Mouse (Mus musculus): ENCODE data around the gene Gprc5b.

Gprc5b gene

GRCm38 (mm10) chr7:118989275-118989856 lies 5.6 kb downstream of the Gprc5b start:
- DNase-seq (ENCODE audit: low spot score): no peak

GRCm38 (mm10) chr7:118986369-118986768 lies 8.6 kb downstream of the Gprc5b start:
- no peak for DNase-seq (ENCODE audit: low spot score)

DNA sequence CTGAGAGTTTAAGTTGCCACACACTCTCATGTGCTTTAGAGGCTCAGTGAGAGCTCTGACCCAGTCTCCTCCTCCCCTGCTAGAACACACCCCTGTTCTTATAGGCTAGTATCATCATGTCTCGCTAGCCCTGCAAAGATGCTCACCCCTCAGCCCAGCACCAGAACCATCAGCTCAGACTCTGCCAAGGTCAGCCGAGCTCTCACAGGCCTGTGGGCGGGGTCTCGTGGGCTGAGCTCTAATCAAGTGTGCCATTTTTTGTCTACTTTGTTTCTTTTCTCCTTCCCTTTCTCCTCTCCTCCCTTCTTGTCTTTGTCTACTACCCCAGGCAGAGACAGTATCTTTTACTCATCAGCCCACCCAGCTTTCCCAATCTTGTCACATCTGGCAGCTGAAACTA lies 9.2 kb downstream of the Gprc5b start:
- no peak for DNase-seq (ENCODE audit: low spot score)

DNA sequence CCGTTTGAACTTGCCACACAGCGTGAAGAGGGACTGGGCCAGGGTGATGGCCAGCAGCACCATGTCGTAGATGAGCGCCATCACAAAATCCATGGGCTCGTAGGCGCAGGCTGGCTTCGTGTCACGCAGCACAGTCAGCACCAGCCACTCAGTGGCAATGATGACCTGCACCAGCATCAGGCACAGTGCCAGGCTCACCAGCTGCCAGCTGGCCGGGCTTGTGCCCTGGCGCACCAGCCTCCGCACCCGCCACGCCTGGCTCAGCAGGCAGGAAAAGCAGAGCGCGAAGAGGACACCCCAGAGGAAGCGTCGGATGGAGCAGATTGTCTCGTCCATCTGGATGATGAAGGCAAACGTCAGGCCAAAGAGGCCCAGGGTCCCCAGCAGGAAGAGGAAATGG lies 11.1 kb downstream of the Gprc5b start:
- DNase-seq (ENCODE audit: low spot score): no peak

- DNase-seq (ENCODE audit: low spot score): no peak
These were observed 12.4 kb downstream of the Gprc5b start for GRCm38 (mm10) chr7:118982586-118982985.

DNA sequence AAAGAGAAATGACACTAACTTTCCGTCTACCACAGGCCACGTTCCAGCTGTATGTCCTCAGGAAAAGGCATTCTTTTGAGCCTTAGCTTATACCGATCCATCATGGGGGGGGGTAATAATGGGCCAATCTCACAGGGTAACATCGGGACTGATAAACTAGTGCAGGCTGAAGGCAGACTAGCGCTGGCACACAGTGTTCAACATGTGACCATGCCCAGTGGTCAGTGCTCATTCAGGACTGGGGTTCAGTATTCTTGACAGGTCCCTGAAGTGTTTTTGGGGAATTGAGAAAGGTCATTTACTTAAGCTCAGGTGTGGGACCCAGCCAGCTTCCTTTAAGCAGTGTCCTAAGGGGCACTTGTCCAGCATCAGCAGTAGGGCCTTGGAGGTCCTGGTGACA lies 13.2 kb downstream of the Gprc5b start:
- DNase-seq (ENCODE audit: low spot score): no peak

GRCm38 (mm10) chr7:118981346-118981745 lies 13.7 kb downstream of the Gprc5b start:
- no peak for DNase-seq (ENCODE audit: low spot score)

DNA sequence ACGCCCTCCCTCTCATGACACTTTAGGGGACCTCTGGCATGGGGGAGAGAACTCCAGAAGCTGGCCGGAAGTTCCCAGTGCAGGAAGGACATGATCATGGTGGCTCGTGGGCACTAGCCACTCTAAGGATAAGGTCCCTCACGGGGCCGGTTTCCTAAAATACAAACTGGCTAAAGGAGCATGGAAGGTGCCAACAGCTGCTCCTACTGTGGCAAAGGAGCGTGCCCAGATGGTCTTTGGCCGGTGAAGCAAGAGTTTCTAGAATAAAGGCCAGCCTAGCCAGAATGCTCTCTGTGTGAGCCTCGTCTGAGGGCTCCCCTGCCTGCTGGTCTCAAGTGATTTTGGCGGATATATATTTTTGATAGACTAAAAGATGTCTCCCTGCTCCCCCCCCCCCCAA lies 15.3 kb downstream of the Gprc5b start:
- no peak for DNase-seq (ENCODE audit: low spot score)

- DNase-seq (ENCODE audit: low spot score): no peak
These were observed 15.9 kb downstream of the Gprc5b start for GRCm38 (mm10) chr7:118979121-118979520.

DNA sequence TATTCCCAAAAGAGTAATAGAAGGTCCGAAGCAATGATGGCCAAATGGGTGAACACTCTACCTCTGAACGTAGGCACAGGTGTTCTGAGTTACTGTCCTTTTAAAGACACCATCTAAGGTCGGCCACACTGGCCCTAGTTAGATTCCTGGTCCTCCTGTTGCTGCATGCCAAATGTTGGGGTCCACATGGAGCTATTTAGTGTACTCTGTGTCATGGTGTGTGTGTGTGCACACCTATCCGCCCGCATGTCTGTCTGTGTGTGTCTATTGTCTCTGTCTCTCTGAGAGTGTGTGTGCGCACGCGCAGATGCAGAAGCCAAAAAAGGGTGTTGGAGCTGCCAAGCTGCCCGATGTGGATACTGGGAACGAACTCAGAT lies 17.9 kb downstream of the Gprc5b start:
- no peak for DNase-seq (ENCODE audit: low spot score)

DNA sequence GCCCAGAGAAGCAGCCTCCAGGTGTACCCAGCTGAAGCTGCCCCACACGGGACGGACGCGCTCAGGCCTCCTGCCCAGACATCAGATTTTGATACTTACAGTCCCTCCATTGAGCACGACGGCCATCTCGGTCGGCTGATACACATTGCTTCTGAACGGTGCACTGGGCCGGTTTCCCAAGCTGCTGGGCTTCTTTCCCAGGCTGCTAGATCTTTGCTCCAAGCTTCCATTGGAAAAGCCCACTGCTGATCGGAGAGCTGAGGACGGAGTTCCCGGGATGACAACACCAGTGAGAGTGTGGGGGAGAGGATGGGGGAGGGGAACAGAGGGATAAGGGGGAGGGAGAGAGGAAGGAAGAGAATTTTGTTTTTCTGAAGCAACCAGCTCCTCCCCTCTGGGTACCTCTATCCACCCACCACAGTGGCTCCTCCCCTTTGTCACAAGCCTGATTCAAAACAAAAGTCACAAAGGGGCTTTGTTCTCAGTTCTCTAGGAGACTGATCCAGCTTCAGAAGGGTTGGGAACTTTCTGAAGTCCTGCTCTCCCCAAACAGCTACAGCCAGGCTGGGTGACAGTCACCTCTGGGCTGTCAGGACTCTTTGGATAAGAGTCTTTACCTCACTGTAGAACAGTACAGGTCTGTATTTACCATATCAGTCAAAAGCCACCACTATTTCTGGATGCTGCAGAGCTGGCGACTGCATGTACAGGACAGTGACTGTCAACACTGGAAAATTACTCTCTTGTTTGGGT lies 18.4 kb downstream of the Gprc5b start:
- peak; percentile 30 for DNase-seq (ENCODE audit: low spot score)

- no peak for DNase-seq (ENCODE audit: low spot score)
These were observed 19.2 kb downstream of the Gprc5b start for GRCm38 (mm10) chr7:118975837-118976236.

GRCm38 (mm10) chr7:118973377-118973776 lies 21.6 kb downstream of the Gprc5b start:
- DNase-seq (ENCODE audit: low spot score): no peak

DNA sequence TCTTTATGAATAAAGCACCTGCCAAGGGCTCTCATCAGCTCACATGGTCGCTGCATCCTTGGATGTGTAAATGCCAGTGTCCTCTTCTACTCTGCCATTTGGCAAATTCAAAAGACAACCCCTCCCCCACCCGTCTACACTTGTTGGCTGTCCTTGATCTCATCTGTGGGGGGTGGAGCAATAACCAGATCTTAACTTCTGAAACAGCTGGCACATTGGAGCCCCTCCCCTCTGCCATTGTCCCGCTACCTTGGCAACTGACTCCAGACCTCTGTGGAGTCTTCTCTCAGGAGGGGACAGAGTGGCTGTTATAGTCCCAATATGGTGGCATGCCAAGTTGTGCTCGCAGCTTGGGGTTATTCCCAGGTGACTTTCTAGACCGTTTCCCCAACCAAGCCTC lies 22.7 kb downstream of the Gprc5b start:
- no peak for DNase-seq (ENCODE audit: low spot score)

GRCm38 (mm10) chr7:118971499-118971898 lies 23.5 kb downstream of the Gprc5b start:
- no peak for DNase-seq (ENCODE audit: low spot score)

- DNase-seq (ENCODE audit: low spot score): no peak
These were observed 26.1 kb downstream of the Gprc5b start for GRCm38 (mm10) chr7:118968870-118969269.

GRCm38 (mm10) chr7:118965198-118965597 lies 29.8 kb downstream of the Gprc5b start:
- no peak for DNase-seq (ENCODE audit: low spot score)

DNA sequence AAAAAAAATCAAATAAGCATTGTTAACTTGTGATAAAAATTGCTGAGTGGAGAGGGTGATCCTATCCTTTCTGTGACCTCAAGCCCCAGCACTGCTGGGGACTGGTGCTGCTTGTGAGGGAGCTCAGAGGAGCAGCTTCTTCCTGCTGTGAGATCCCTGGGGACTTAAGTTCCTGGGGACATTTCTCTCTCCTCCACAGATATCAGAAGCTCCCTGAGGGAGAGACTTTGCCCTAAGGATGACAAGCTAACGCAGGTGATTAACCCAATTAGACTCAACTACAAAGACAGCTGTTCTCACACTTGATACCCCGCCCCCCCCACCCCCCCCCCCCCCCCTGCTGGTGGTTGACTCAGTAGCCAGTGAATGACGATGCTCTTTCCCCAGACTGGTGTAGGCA lies 30.2 kb downstream of the Gprc5b start:
- DNase-seq (ENCODE audit: low spot score): no peak

DNA sequence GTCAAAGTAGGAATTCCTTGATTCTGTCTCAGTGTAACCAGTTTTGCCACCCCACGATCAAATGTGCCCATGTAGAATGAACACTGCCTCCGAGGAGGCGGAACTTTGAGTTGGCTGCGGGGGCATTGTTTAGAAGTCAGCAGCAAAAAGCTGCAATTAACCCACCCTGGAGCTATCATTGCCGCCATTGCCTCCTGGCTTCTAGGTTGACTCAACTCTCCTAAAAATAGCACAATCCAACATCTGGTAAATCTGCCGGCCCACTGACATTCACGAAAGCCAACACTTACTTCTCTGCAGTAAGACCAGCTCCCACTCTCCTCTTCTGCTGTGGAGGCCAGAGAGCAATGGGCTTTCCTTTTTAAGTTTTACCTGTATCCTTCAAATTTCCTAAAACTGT lies 35.8 kb downstream of the Gprc5b start:
- DNase-seq (ENCODE audit: low spot score): no peak

DNA sequence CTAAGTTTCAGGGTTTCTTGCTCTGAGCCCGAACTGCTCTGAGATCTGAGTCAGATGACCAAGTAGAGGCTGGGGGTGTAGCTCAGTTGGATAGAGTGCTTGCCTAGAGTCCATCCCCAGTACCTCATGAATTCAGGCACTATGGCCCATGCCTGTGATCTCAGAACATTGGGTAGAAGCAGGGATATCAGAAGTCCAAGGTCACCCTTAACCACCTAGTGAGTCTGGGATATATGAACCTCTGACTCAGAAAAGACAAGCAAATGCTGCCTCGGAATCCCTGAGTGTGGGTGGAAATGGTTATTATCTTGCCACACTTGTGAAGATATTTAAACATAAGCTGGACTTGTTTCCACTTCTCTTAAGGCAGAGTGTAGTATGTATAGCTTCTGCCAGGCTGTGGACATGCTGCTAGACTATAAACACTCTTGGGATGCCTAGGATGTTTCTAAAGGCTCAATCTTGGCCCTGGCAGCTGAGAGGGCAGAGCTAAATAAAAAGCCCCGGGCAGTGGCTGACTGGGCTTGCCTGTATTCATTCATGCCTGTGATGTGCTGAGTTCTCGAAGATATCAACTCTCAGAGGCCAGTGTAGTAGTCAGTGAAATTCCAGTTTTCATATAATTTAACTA lies 38.3 kb downstream of the Gprc5b start:
- DNase-seq (ENCODE audit: low spot score): no peak

DNA sequence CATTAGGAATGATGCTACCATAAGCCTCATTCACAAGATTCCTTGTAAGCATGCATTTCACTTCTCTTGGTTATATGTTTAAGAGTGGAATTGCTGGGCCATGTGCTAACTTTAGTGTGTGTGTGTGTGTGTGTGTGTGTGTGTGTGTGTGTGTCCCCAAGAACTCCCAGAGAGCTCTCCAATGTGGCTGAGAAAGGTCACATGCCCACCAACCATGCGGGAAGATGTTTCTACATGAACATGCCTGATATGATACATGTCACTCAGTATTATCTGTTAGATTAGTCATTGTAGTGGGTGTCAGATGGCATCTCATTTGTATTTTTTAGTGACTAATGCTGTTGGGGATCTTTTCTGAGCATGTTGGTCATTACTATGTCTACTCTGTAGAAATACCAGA lies 40.0 kb downstream of the Gprc5b start:
- DNase-seq (ENCODE audit: low spot score): no peak

DNA sequence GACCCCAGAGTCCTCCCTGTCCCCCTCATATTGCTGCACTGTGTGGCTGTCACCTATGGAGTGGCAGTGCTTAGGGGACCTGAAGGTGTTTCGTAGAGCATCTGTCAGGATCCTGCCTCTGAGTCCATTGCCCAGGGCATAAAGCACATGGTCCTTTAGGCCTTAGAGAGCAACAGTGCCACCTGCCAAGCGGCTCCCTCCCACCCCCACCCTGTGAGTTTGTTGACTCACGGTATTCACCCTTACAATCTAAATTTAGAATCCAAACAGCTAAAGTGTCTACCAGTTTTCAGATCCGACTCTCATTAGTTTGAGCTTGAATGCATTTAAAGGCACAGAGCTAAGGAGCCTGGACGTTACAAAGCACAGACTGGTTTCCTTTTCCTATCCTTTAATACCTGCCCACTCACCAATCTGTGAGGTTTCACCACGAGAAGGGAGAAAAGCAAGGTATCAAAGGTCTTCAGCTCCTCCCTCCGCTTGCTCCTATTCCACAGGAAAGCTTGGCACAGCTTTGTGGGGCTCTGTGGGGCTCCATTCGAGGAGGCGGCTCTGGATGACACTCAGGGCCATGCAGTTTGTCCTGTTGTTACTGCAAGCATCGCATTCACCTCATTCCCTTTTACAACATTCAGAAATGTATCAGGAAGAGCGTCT lies 41.3 kb downstream of the Gprc5b start:
- DNase-seq (ENCODE audit: low spot score): no peak

- no peak for DNase-seq (ENCODE audit: low spot score)
These were observed 45.3 kb downstream of the Gprc5b start for GRCm38 (mm10) chr7:118949749-118950148.
